Mouse (Mus musculus) kidney, adult 9 months (tissue): Measurements from ENCODE around the gene Akt1.

Experiments
- DNase-seq: peaks from one replicate; pipeline ENCODE4 v3.0.0; 2022

The Akt1 gene

GRCm38 (mm10) chr12:112659109-112659508 lies 15.6 kb downstream of the Akt1 start:
- DNase-seq: peak; percentile 65

DNA sequence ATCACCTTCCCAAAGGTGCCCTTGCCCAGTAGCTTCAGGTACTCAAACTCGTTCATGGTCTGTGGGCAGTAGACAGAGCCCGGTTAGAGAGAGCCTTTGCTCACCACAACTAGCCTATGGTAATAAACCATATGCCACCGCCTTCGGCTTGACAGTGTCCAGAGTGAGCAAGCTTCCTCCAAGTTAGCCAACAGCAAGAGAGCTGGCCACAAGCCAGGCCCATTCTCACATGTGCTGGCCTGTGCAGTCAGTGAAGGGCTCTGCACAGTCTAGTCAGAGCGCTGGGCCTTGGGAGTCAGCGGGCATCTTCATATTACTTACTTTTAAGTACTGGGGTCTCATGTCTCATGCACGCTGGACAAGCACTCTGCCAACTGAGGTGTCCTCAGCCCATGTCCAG lies 16.1 kb downstream of the Akt1 start:
- DNase-seq: no peak

DNA sequence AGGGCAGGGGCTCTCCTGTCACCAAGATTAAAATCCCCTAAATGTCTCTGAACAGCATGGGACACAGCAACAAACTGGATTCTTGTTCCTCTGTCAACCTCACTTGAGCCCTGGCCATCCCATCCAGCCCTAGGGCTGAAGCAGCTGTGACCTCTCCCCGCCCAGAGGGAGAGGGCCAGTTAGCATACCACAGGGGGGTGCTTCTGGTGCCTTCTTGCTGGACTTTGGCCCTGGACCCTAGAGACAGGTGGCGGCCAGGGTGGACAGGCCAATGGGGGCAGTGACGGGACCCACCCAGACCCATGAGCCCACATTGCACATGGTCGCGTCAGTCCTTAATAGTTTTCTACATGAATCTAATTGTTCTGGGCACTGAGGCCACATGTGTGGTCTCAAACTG lies 20.6 kb downstream of the Akt1 start:
- DNase-seq: no peak

- DNase-seq: peak; percentile 91
Observed at GRCm38 (mm10) chr12:112653157-112653824, 21.4 kb downstream of the Akt1 start.

DNA sequence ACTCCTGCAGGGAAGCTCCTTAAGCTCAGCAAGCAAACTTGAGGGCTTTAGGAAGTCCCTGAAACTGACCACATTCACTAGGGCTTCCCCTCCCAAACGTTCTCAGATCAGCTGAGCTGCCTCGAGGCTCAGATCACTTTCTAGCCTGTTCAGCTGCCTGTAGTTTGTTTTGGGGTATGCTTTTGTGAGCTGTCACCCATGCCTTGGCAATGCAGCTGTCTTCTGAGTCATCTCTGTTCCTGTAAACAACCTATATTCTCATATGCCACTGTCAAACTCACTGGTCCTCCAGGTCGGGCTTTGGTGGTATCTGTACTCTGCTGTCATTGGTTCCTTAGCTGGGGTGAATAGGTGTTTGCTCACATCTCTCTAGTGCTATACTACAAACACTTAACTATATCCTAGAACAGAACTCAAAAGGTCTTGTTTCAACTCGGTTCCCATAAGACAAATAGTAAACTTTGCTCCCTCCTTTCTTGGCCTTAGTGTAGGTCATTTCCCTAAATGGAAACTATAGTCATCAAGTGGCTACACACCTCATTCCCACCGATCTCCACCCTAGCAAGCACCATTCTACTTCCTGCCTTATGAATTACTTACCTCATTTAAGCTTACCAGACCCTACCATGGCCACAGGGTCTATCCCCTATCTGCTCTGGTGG lies 22.8 kb downstream of the Akt1 start:
- DNase-seq: no peak

DNA sequence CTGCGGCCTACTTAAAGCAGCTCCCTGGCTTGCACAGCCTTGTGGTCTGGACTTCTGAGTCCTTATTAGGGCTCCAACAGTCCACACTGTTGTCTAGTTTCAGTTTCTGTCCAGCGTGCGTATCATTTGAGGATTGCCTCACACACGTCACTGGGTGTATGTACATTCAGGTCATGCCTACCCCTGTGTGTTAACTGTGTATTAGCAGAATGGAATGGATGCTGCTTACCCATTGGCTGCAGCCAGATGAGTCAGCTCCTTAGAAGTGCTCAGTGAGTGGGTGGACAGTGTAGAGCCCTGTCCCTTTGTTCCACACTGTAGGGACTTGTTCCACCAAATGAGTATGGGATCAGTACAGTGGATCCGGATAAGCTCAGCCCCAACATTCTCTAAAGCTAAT lies 26.6 kb downstream of the Akt1 start:
- no peak for DNase-seq

- DNase-seq: no peak
Observed at GRCm38 (mm10) chr12:112646139-112646538, 28.5 kb downstream of the Akt1 start.

DNA sequence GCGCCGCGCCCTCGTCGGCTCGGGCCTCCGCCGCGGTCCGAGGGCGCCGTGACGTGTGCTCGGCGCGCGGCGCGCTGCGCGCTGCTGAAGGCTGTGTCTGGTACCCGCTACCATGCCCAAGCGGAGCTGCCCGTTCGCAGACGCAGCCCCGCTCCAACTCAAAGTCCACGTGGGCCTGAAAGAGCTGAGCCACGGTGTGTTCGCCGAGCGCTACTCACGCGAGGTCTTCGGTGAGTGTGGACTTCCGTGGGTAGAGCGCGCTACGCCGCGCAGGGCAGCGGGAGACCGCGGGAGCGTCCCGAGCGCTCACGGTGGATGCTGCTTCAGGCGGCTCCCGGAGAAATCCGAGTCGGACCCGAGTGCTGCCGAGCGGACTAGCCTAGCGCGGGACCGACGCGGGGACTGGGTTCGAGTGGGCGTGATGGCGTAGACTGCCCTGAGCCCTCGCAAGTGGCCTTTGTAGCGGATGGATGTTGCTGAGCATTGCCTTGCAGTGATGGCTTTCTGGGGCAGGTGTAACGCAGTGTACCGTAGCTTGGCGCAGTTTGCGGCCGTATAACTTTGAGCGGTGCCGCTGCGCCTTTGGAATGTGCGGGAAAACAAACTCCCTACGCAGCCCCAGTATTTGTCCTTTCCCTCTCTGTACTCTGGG lies 29.7 kb downstream of the Akt1 start:
- no peak for DNase-seq

- DNase-seq: peak; percentile 98
Observed at GRCm38 (mm10) chr12:112644180-112644854, 30.4 kb downstream of the Akt1 start, which contains the start of gene Siva1. Gene Siva1, plus strand, starts transcription at chr12:112644679.

- DNase-seq: no peak
Observed at GRCm38 (mm10) chr12:112643126-112643525, 31.6 kb downstream of the Akt1 start.

- no peak for DNase-seq
Observed at GRCm38 (mm10) chr12:112639526-112639925, 35.2 kb downstream of the Akt1 start.

DNA sequence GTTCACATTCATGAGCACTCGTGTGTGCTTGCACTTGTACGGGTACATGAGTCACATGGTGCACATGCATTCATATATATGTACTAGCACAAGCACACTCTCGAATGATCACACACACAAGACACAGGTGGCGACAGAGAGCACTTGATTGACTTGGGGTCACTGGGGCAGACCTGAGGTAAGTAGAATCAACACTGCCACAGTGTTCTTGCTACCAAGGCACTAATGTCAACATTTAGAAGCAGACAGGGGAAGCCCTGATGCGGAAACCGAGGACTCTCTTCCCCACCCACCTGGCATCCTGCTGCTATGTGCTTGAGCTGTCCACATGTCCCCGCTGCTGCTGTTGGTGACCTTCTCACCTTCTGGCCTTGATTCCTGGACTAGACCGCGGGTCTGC lies 41.0 kb downstream of the Akt1 start:
- no peak for DNase-seq

GRCm38 (mm10) chr12:112632907-112633306 lies 41.8 kb downstream of the Akt1 start:
- DNase-seq: no peak

DNA sequence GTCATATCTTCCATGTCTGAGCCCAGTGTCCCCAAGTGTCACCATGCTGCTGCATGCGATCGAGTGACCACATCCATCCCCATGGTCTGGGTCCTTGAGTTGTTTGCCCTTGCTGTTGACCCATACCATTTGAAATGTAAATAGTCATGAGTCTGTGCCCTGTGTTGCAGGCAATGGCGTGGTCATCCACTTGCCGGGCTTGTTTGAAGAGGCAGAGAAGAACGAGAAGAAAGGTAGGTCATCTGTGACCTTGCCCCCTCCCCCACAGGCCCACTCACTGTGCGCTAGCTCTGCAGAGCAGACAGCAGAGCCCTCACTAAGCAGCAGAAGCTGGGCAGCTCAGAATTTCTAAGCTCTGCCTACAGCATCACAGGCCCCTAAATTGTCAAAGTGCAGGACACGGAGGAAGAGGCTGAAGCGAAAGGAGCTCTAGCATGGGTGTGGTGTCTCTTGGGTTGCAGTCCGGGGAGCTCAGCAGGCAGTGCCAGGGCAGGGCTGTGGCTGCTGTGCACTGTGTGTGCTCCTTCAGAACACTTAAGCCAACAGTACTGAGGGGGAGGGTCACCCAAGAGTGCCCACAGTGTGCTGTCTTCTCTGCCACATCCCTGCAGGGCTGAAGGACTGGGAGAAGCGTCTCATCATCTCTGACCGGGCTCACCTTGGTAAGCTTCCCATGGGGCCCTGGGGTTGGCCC lies 42.5 kb downstream of the Akt1 start:
- DNase-seq: no peak

DNA sequence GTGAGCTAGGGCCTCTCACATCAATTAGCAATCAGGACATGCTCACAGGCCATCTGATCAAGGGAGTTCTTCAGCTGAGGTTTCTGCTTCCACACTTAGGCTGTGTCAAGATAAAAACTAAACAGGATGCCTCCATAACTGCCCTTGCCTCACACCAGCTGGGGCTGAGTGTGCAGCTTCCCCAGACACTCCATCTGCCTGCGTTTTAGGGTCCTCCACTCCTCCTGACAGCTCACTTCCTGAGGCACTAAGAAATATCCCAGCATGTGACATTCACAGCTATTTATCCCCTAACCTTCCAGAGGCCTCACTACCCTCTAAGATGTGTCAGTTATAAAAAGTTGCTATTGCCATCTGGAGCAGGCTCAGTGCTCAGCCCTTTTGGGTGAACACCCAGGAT lies 43.2 kb downstream of the Akt1 start:
- no peak for DNase-seq

- DNase-seq: no peak
Observed at GRCm38 (mm10) chr12:112630796-112631195, 43.9 kb downstream of the Akt1 start.

DNA sequence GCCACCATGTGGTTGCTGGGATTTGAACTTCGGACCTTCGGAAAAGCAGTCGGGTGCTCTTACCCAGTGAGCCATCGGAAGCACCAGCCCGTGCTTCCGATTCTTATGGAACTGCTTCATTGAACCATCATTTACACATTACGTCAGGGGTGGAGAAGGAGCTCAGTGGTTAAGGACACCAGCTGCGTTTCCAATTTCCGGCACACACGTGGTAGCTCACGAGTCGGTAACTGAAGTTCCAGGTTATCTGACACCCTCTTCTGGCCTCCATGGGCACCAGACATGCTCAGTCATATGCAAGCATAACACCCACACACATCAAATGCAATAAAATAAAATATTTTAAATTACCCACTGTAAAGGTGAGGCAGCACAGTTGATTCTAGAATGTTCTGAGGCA lies 44.7 kb downstream of the Akt1 start:
- no peak for DNase-seq

- DNase-seq: peak; percentile 42
Observed at GRCm38 (mm10) chr12:112628928-112629721, 45.6 kb downstream of the Akt1 start.

GRCm38 (mm10) chr12:112628197-112628596 lies 46.5 kb downstream of the Akt1 start:
- DNase-seq: no peak

- no peak for DNase-seq
Observed at GRCm38 (mm10) chr12:112627097-112627881, 47.4 kb downstream of the Akt1 start.

DNA sequence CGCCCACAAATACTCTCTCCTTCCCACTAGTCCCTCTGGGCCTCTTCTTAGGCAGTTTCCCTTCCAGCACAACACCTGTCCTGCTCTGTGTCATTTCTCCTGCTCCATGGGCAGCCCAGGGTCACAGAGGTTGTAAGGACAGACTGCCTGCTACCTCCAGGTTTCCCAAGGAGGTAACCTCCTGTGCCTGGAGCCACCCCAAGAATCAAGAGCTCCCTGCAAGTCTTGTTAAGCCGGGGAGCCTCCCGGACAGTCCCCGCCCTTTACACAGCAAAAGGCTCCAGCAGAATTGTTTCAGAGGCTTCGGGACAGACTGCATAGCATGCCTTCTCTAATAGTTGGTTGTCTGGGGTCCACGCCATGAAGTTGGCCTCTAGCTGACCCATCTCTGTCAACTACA lies 48.2 kb downstream of the Akt1 start:
- no peak for DNase-seq
